Mouse (Mus musculus) G1E (cell line): ENCODE data around the gene Gm11146. TPM values are rescaled to one million over a fixed set of nuclear protein-coding genes. Genes with fewer than 3 reads are reported as not detected.

Experiments used
- ATAC-seq: 2 replicates; pipeline ENCODE4 v1.8.0; 2016; ENCODE audit warnings: mild to moderate bottlenecking; ENCODE audit not compliant: insufficient number of reproducible peaks, poor library complexity, low FRiP score, severe bottlenecking; ENCODE audit errors: extremely low read depth
- DNase-seq: peaks from one replicate; pipeline ENCODE4 v3.0.0; 2012; ENCODE audit warnings: low spot score
- H3K27me3 ChIP-seq: 2 replicates; pipeline ENCODE4 v1.6.1; 2012; ENCODE audit warnings: mild to moderate bottlenecking, low read length, inconsistent platforms; ENCODE audit not compliant: insufficient read depth
- H3K36me3 ChIP-seq: replicated peaks from 2 replicates; pipeline ENCODE3; 2012; ENCODE audit warnings: mild to moderate bottlenecking, inconsistent platforms
- H3K4me1 ChIP-seq: 2 replicates; pipeline ENCODE4 v1.6.1; 2012; ENCODE audit warnings: low read depth, low read length, inconsistent platforms, mixed read lengths; ENCODE audit not compliant: insufficient read depth
- H3K4me3 ChIP-seq: 2 replicates; pipeline ENCODE4 v1.5.1; 2012; ENCODE audit warnings: low read depth, mild to moderate bottlenecking, inconsistent platforms, low read length, moderate library complexity, mixed read lengths
- H3K9me3 ChIP-seq: replicated peaks from 2 replicates; pipeline ENCODE4 v1.6.1; 2012; ENCODE audit warnings: inconsistent platforms
- CTCF ChIP-seq: IDR thresholded peaks from 2 replicates; pipeline ENCODE4 v1.5.1; 2012; ENCODE audit warnings: low read depth, low read length, inconsistent platforms, mixed read lengths
- GATA1 ChIP-seq: IDR thresholded peaks from 2 replicates; pipeline ENCODE4 v1.6.1; 2012; ENCODE audit warnings: borderline replicate concordance, low read length, inconsistent platforms, mixed read lengths
- GATA2 ChIP-seq: IDR thresholded peaks from 2 replicates; pipeline ENCODE4 v1.6.1; 2012; ENCODE audit warnings: low read depth, low read length, inconsistent platforms, borderline replicate concordance
- POLR2AphosphoS5 ChIP-seq: IDR thresholded peaks from 2 replicates; pipeline ENCODE4 v1.6.1; 2012; ENCODE audit warnings: low read depth, low read length, inconsistent platforms; ENCODE audit not compliant: insufficient replicate concordance
- TAL1 ChIP-seq: conservative IDR thresholded peaks from 2 replicates; pipeline ENCODE4 v1.6.1; 2012; ENCODE audit warnings: low read depth, low read length, inconsistent platforms, mixed read lengths
- polyA plus RNA-seq: library from polyadenylated mRNA; stranded (reverse); fragments of >175 nt; gene quantifications from 2 replicates; pipeline ENCODE4 v1.2.3, GENCODE M21; 2012
- total RNA-seq, 2 experiments: library from RNA; stranded (forward) in 1 of 2; stranded (reverse) in 1 of 2; fragments of 200-1000 nt in 1 of 2; fragments of >200 nt in 1 of 2; fragmentation: Nextera tagmentation in 1 of 2; gene quantifications; 2 replicates each; pipeline ENCODE4 v1.2.3; 2014 to 2017

Gm11146 gene
- total and polyA plus RNA-seq, 3 experiments: not detected

GRCm38 (mm10) chr16:77569457-77569856 is 32.4 kb downstream of the Gm11146 start:
- H3K9me3 ChIP-seq: peaks cover 6% of the 10 kb centered on the region
- DNase-seq (no peak), ATAC-seq (no peak)
- no peaks in the 10 kb centered on the region for H3K36me3 ChIP-seq
- H3K27me3 ChIP-seq: no peaks in the 10 kb centered on the region
- no peak overlapping the region for H3K4me3 ChIP-seq
- H3K4me1 ChIP-seq: no peaks in the 10 kb centered on the region
- no peak for TF ChIP-seq TAL1
- no peak for TF ChIP-seq GATA2
- TF ChIP-seq POLR2AphosphoS5: no peak
- TF ChIP-seq CTCF: no peak
- TF ChIP-seq GATA1: no peak

GRCm38 (mm10) chr16:77568384-77568783 is 33.5 kb downstream of the Gm11146 start:
- DNase-seq: no peak
- TF ChIP-seq GATA2 (no peak), POLR2AphosphoS5 (no peak), GATA1 (no peak), CTCF (no peak)
- no peak for ATAC-seq

GRCm38 (mm10) chr16:77562852-77563251 is 39.0 kb downstream of the Gm11146 start:
- TF ChIP-seq TAL1 (no peak), CTCF (no peak), POLR2AphosphoS5 (no peak), GATA1 (no peak), GATA2 (no peak)
- Histone ChIP-seq H3K27me3 (no peaks in the 10 kb centered on the region), H3K9me3 (0 out of 2 replicates have a peak, but pooled peaks cover 6% of the 10 kb centered on the region), H3K4me1 (no peaks in the 10 kb centered on the region), H3K4me3 (no peak overlapping the region), H3K36me3 (no peaks in the 10 kb centered on the region)
- no peak for ATAC-seq
- DNase-seq: no peak

More at GRCm38 (mm10) chr16:77568384-77568783, 33.5 kb downstream of the Gm11146 start:
- no peak overlapping the region for H3K4me3 ChIP-seq
- H3K9me3 ChIP-seq: peaks cover 6% of the 10 kb centered on the region
- H3K36me3 ChIP-seq: no peaks in the 10 kb centered on the region
- H3K27me3 ChIP-seq: no peaks in the 10 kb centered on the region
- H3K4me1 ChIP-seq: no peaks in the 10 kb centered on the region

- Histone ChIP-seq H3K4me1 (no peaks in the 10 kb centered on the region), H3K36me3 (no peaks in the 10 kb centered on the region), H3K27me3 (no peaks in the 10 kb centered on the region), H3K9me3 (peaks cover 5% of the 10 kb centered on the region; the same call in 1 of the 2 replicates), H3K4me3 (no peak overlapping the region)
- ATAC-seq (no peak), DNase-seq (no peak)
- TF ChIP-seq TAL1 (no peak), GATA2 (no peak), POLR2AphosphoS5 (no peak), CTCF (no peak), GATA1 (no peak)
Observed at GRCm38 (mm10) chr16:77556446-77557105, 45.3 kb downstream of the Gm11146 start.

GRCm38 (mm10) chr16:77551051-77551450 is 50.8 kb downstream of the Gm11146 start:
- no peak overlapping the region for H3K4me3 ChIP-seq
- H3K9me3 ChIP-seq: peaks cover 4% of the 10 kb centered on the region

More at GRCm38 (mm10) chr16:77551051-77551450, 50.8 kb downstream of the Gm11146 start:
- no peak for ATAC-seq
- Histone ChIP-seq H3K27me3 (no peaks in the 10 kb centered on the region), H3K4me1 (no peaks in the 10 kb centered on the region), H3K36me3 (no peaks in the 10 kb centered on the region)
- no peak for DNase-seq
- TF ChIP-seq GATA1: no peak
- TF ChIP-seq GATA2: no peak
- TF ChIP-seq POLR2AphosphoS5: no peak
- no peak for TF ChIP-seq CTCF
- TF ChIP-seq TAL1: no peak
